In the genomic region with DNA sequence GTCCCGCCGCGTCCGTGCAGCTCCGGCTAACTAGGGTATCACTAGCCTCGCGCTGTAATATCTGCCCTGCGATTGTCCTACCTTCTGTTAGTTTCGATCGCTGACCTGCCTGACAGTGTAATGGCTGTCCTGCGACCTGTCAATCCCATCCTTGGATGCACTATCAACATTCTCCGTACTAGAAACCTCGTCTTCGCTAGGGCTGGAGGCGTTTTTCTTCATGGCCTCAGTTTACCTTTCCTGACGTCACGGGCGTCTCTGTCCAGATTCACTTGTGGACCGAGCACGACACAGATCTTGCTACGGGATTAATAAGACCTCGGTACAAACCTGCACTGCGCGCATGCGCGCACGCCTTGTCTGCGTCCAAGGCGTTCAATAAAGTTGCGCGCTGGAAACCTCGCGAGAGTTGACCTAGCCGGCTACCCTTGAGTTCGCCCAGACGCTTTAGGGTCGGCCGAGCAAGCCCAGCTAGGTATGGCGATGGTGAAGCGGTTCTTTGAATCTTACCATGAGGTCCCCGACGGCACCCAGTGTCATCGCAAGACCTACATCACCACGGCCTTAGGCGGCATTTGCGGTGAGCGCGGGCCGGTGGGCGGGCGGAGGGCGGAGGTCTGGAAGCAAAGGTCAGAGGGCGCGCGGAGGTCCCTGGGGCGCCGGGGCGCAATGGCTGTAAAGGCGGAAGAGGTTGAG, we compare ENCODE assay signal across 8 mouse cellular contexts. TPM values are rescaled to one million over a fixed set of nuclear protein-coding genes. Genes with fewer than 3 reads are reported as not detected.
DNase-seq lines count a peak whose midpoint lies in the region; ATAC-seq and TF ChIP-seq lines count a peak whose summit lies in the region.

A gene (plus strand): TSS at position 405 of the 696 bp plus-strand sequence.
A gene (minus strand): TSS at position 660 of the 696 bp plus-strand sequence.

- peak; percentile 32 for ATAC-seq in activated CD4-positive, CD25-positive, alpha-beta regulatory T cell, adult 4 months

- DNase-seq in gastrocnemius, adult 8-10 months (ENCODE audit: low spot score in 2 of 2) = peak; percentile 87 to 92
- peak; percentile 99 for DNase-seq in hindlimb bud, embryonic 11.5 days (ENCODE audit: extremely low spot score, low read depth, low spot score)
- DNase-seq in left cerebral cortex, adult 8-10 months (ENCODE audit: low spot score in 2 of 2) = peak; percentile 84 to 94
- peak; percentile 97 to 98 for DNase-seq in right cerebral cortex, postnatal 10 days (ENCODE audit: low spot score in 2 of 2)
- DNase-seq in urinary bladder, postnatal 25 days (ENCODE audit: low spot score) = peak; percentile 94

- H3K36me3 ChIP-seq in megakaryocyte, embryonic 14.5 days (replicated peaks; ENCODE audit: low read length) = peaks cover 58% of the 10 kb centered on the region

- TF ChIP-seq CTCF in cortical plate, adult 2 months (IDR thresholded peaks at IDR 0.05; ENCODE audit: extremely low read depth, insufficient read depth, low read length) = no peak

- peak; percentile 86 for TF ChIP-seq POLR2A in cortical plate, adult 2 months (IDR thresholded peaks at IDR 0.05; ENCODE audit: extremely low read depth, insufficient read depth, low read length)

- peak within 1 kb of the TSS; percentile 73 for H3K27ac ChIP-seq in cortical plate, adult 2 months (ENCODE audit: insufficient read depth, low read length)

- H3K27me3 ChIP-seq in megakaryocyte, embryonic 14.5 days (replicated peaks) = no peaks in the 10 kb centered on the region

- peaks cover 6% of the 10 kb centered on the region for H3K4me1 ChIP-seq in cortical plate, adult 2 months (ENCODE audit: control insufficient read depth, insufficient read depth, low read length)
- H3K4me1 ChIP-seq in megakaryocyte, embryonic 14.5 days = peaks cover 53% of the 10 kb centered on the region

- H3K4me3 ChIP-seq in cortical plate, adult 2 months (ENCODE audit: insufficient read depth, low read length) = peak within 1 kb of the TSS; percentile 84
- H3K4me3 ChIP-seq in megakaryocyte, embryonic 14.5 days (replicated peaks) = peak within 1 kb of the TSS; percentile 100

- H3K9me3 ChIP-seq in megakaryocyte, embryonic 14.5 days = no peaks in the 10 kb centered on the region

RNA-seq across cellular contexts. Expression of the first gene that starts in this region (rescaled TPM):
- 100 to 1,000 TPM; 272 to 279 TPM for polyA plus RNA-seq in activated CD4-positive, CD25-positive, alpha-beta regulatory T cell, adult 4 months (2017; shearing (Covaris generic))
- polyA plus RNA-seq in cortical plate, adult 2 months (2012; rRNA removed) = 332 and 357 TPM in 2 replicates
- 100 to 1,000 TPM; 325 to 413 (median 358) TPM for total RNA-seq in gastrocnemius, adult 8-10 months (2022)
- 100 to 1,000 TPM; 185 to 224 (median 208) TPM for total RNA-seq in left cerebral cortex, adult 8-10 months (2022)
- 76.9 and 392 TPM in 2 replicates for polyA plus RNA-seq in megakaryocyte, embryonic 14.5 days (2012; ENCODE audit: insufficient read depth, low replicate concordance)

RNA-seq across cellular contexts. Expression of the second gene that starts in this region (rescaled TPM):
- polyA plus RNA-seq in activated CD4-positive, CD25-positive, alpha-beta regulatory T cell, adult 4 months (2017; shearing (Covaris generic)) = 1 to 10 TPM; 6.0 TPM
- 16.7 and 18.2 TPM in 2 replicates for polyA plus RNA-seq in cortical plate, adult 2 months (2012; rRNA removed)
- total RNA-seq in gastrocnemius, adult 8-10 months (2022) = 1 to 10 TPM; 1.8 to 3.1 (median 2.4) TPM
- 10 to 100 TPM; 10.4 to 15.7 (median 13.8) TPM for total RNA-seq in left cerebral cortex, adult 8-10 months (2022)
- 7.9 and 14.9 TPM in 2 replicates for polyA plus RNA-seq in megakaryocyte, embryonic 14.5 days (2012; ENCODE audit: insufficient read depth, low replicate concordance)

Comparison
In these comparisons a context has a peak if more than half of its experiments do, and no peak if none do; other contexts are left out.
1. Peak in every context shown above with its lines: DNase-seq, ATAC-seq, H3K4me3 ChIP-seq and H3K27ac ChIP-seq.